Comparison of ENCODE assay signal across 23 mouse cellular contexts in genomic region chr2:135230262-135230661, GRCm38 (mm10).
"Had no signal": no experiment of that assay in that cellular context is flagged by ENCODE, and none has a peak within 500 bp of the region (broad histone marks: within the 10 kb centered on the region; RNA-seq: fewer than 3 reads in every experiment).

No protein-coding gene starts in this region.

- H3K4me3 ChIP-seq: layer of hippocampus, adult 2 months; limb, embryonic 10.5 days; limb, embryonic 13.5 days; liver, embryonic 12.5 days; liver, embryonic 15.5 days; lung, embryonic 15.5 days; megakaryocyte, embryonic 14.5 days; midbrain, embryonic 10.5 days had no signal

- ATAC-seq: liver, embryonic 12.5 days had no signal

- H3K36me3 ChIP-seq: limb, embryonic 10.5 days; limb, embryonic 13.5 days; liver, embryonic 12.5 days; liver, embryonic 15.5 days; lung, embryonic 15.5 days; midbrain, embryonic 10.5 days had no signal

- H3K9me3 ChIP-seq: limb, embryonic 10.5 days; limb, embryonic 13.5 days; liver, embryonic 12.5 days; liver, embryonic 15.5 days; lung, embryonic 15.5 days; megakaryocyte, embryonic 14.5 days; midbrain, embryonic 10.5 days had no signal

- H3K9ac ChIP-seq: limb, embryonic 13.5 days; liver, embryonic 12.5 days; liver, embryonic 15.5 days; lung, embryonic 15.5 days had no signal

- H3K4me2 ChIP-seq: limb, embryonic 13.5 days; liver, embryonic 12.5 days; liver, embryonic 15.5 days; lung, embryonic 15.5 days had no signal

- H3K4me1 ChIP-seq: limb, embryonic 10.5 days; limb, embryonic 13.5 days; liver, embryonic 12.5 days; liver, embryonic 15.5 days; lung, embryonic 15.5 days; midbrain, embryonic 10.5 days had no signal

- H3K27me3 ChIP-seq: limb, embryonic 13.5 days; liver, embryonic 12.5 days; liver, embryonic 15.5 days; lung, embryonic 15.5 days; megakaryocyte, embryonic 14.5 days had no signal

- H3K27ac ChIP-seq: kidney, postnatal 0 days; layer of hippocampus, adult 2 months; limb, embryonic 10.5 days; limb, embryonic 13.5 days; liver, embryonic 12.5 days; liver, embryonic 15.5 days; lung, embryonic 15.5 days; midbrain, embryonic 10.5 days; stomach, postnatal 0 days had no signal

- DNase-seq: kidney, postnatal 25 days; layer of hippocampus, adult 9-11 months; liver; lung, adult 18-20 months; lung, postnatal 10 days; lung, postnatal 36 days; midbrain, embryonic 14.5 days; right cerebral cortex, adult 18-20 months; right cerebral cortex, postnatal 14 days; right cerebral cortex, postnatal 4 days; thymus, adult 2 months; thymus, postnatal 14 days; thymus, postnatal 4 days had no signal
